9 mouse cellular contexts compared by ENCODE assay signal in genomic region chr13:22006334-22007120, GRCm38 (mm10). TPM values are rescaled to one million over a fixed set of nuclear protein-coding genes. Genes with fewer than 3 reads are reported as not detected.
DNase-seq lines count a peak whose midpoint lies in the region; ATAC-seq lines count a peak whose summit lies in the region.
"Had no signal": no experiment of that assay in that cellular context is flagged by ENCODE, and none has a peak within 500 bp of the region (broad histone marks: within the 10 kb centered on the region; RNA-seq: fewer than 3 reads in every experiment).

No protein-coding gene starts in this region.

- WGBS in forebrain, embryonic 15.5 days = under 1% methylated on average over 38 of the region's 38 CpGs
- WGBS in kidney, embryonic 14.5 days = under 1% methylated on average over 38 of the region's 38 CpGs

- ATAC-seq in forebrain, embryonic 15.5 days (replicated peaks) = peak; percentile 75; the same call in 1 of the 2 replicates
- peak; percentile 90 for ATAC-seq in kidney, embryonic 14.5 days (ENCODE audit: low FRiP score, low TSS enrichment)

- DNase-seq in CD4-positive, CD25-positive, alpha-beta regulatory T cell, adult 2 months (ENCODE audit: low read depth, low spot score) = peak; percentile 82
- DNase-seq in ZHBTc4 (ENCODE audit: low read depth, low spot score) = peak; percentile 91
- DNase-seq in lung, postnatal 14 days = peak; percentile 60
- peak; percentile 69 for DNase-seq in retina, postnatal 1 day
- no peak for DNase-seq in right cerebral cortex, postnatal 25 days
- DNase-seq in layer of hippocampus, adult 18-20 months (ENCODE audit: low spot score in 2 of 2) = no peak

- H3K36me3 ChIP-seq in forebrain, embryonic 15.5 days = no peaks in the 10 kb centered on the region
- H3K36me3 ChIP-seq in kidney, embryonic 14.5 days (ENCODE audit: control insufficient read depth, insufficient read depth, low read length) = no peaks in the 10 kb centered on the region

- no peak overlapping the region for H3K27ac ChIP-seq in forebrain, embryonic 15.5 days (replicated peaks)
- no peak overlapping the region for H3K27ac ChIP-seq in kidney, embryonic 14.5 days (ENCODE audit: low read depth, low read length)

- H3K4me2 ChIP-seq in forebrain, embryonic 15.5 days (replicated peaks) = peak overlapping the region; percentile 96
- H3K4me2 ChIP-seq in kidney, embryonic 14.5 days (replicated peaks; ENCODE audit: low read depth, low read length) = peak overlapping the region; percentile 94

- no peaks in the 10 kb centered on the region for H3K9me3 ChIP-seq in forebrain, embryonic 15.5 days
- H3K9me3 ChIP-seq in kidney, embryonic 14.5 days (ENCODE audit: control insufficient read depth, low read length) = no peaks in the 10 kb centered on the region

- peaks cover 97% of the 10 kb centered on the region for H3K27me3 ChIP-seq in forebrain, embryonic 15.5 days
- peaks cover 94% of the 10 kb centered on the region for H3K27me3 ChIP-seq in kidney, embryonic 14.5 days (ENCODE audit: control insufficient read depth, insufficient read depth, low read length)

- peak overlapping the region; percentile 49 for H3K4me3 ChIP-seq in forebrain, embryonic 15.5 days
- peak overlapping the region; percentile 60 for H3K4me3 ChIP-seq in kidney, embryonic 14.5 days (ENCODE audit: low read length)

- peaks cover 19% of the 10 kb centered on the region for H3K4me1 ChIP-seq in forebrain, embryonic 15.5 days
- H3K4me1 ChIP-seq in kidney, embryonic 14.5 days (ENCODE audit: control insufficient read depth, insufficient read depth, low read length) = peaks cover 8% of the 10 kb centered on the region

- H3K9ac ChIP-seq in forebrain, embryonic 15.5 days (replicated peaks) = no peak overlapping the region
- H3K9ac ChIP-seq in kidney, embryonic 14.5 days (ENCODE audit: low read depth, low read length) = 0 out of 2 replicates have a peak overlapping the region, but pooled peaks have one; percentile 28

RNA-seq across cellular contexts. Expression of gene Prss16, which starts 3.0 kb away (rescaled TPM):
- polyA plus RNA-seq in forebrain, embryonic 15.5 days (2015; fragmentation: Nextera tagmentation; extraction: Ambion mirVana) = 0.14 TPM in 1 of 2 replicates, not detected in the other
- not detected in 2 replicates for polyA plus RNA-seq in kidney, embryonic 14.5 days (2014; fragmentation: Nextera tagmentation; extraction: Ambion mirVana)
- 1 to 10 TPM in 1 of 2 experiments, under 1 TPM in 1; 0.58 to 1.3 TPM for total RNA-seq in layer of hippocampus, adult 18-20 months (2021)
- total RNA-seq: heart, postnatal 10 days had no signal

RNA-seq across cellular contexts. Expression of gene Pom121l2, which starts 25.5 kb away (rescaled TPM):
- polyA plus RNA-seq in forebrain, embryonic 15.5 days (2015; fragmentation: Nextera tagmentation; extraction: Ambion mirVana) = not detected in 2 replicates
- polyA plus RNA-seq in kidney, embryonic 14.5 days (2014; fragmentation: Nextera tagmentation; extraction: Ambion mirVana) = 0.36 TPM in 1 of 2 replicates, not detected in the other
- under 1 TPM in 1 of 2 experiments, not detected in 1; 0.12 TPM for total RNA-seq in layer of hippocampus, adult 18-20 months (2021)
- total RNA-seq: heart, postnatal 10 days had no signal

RNA-seq across cellular contexts. Expression of gene Hist1h2ah, which starts 28.8 kb away (rescaled TPM):
- 2.5 and 9.8 TPM in 2 replicates for polyA plus RNA-seq in forebrain, embryonic 15.5 days (2015; fragmentation: Nextera tagmentation; extraction: Ambion mirVana)
- 8.6 and 14.9 TPM in 2 replicates for polyA plus RNA-seq in kidney, embryonic 14.5 days (2014; fragmentation: Nextera tagmentation; extraction: Ambion mirVana)
- total RNA-seq in layer of hippocampus, adult 18-20 months (2021) = 10 to 100 TPM in 1 of 2 experiments, 1 to 10 TPM in 1; 4.9 to 45.9 TPM

RNA-seq across cellular contexts. Expression of gene Hist1h2bk, which starts 29.1 kb away (rescaled TPM):
- polyA plus RNA-seq in forebrain, embryonic 15.5 days (2015; fragmentation: Nextera tagmentation; extraction: Ambion mirVana) = 4.5 and 4.6 TPM in 2 replicates
- 14.1 and 26.0 TPM in 2 replicates for polyA plus RNA-seq in kidney, embryonic 14.5 days (2014; fragmentation: Nextera tagmentation; extraction: Ambion mirVana)
- 10 to 100 TPM; 11.4 to 16.1 TPM for total RNA-seq in layer of hippocampus, adult 18-20 months (2021)

RNA-seq across cellular contexts. Expression of gene Hist1h4i, which starts 34.6 kb away (rescaled TPM):
- polyA plus RNA-seq in forebrain, embryonic 15.5 days (2015; fragmentation: Nextera tagmentation; extraction: Ambion mirVana) = 16.9 and 19.2 TPM in 2 replicates
- polyA plus RNA-seq in kidney, embryonic 14.5 days (2014; fragmentation: Nextera tagmentation; extraction: Ambion mirVana) = 33.2 and 38.0 TPM in 2 replicates
- total RNA-seq in layer of hippocampus, adult 18-20 months (2021) = 10 to 100 TPM; 65.4 to 84.2 TPM

Comparison
In these comparisons a context has a peak if more than half of its experiments do, and no peak if none do; other contexts are left out.
1. DNase-seq: peak in CD4-positive, CD25-positive, alpha-beta regulatory T cell, adult 2 months (single experiment), ZHBTc4 (single experiment), lung, postnatal 14 days (single experiment) and retina, postnatal 1 day (single experiment); none in right cerebral cortex, postnatal 25 days (single experiment) and layer of hippocampus, adult 18-20 months (0 of 2).